Mouse (Mus musculus): ENCODE measurements around the gene Olfr9. TPM values are rescaled to one million over a fixed set of nuclear protein-coding genes. Genes with fewer than 3 reads are reported as not detected.
"Not testable (repeated sequence)": the region's sequence is repeated elsewhere in the genome, so short reads cannot be mapped to it uniquely, and the experiment has no call there.

The Olfr9 gene
- polyA plus RNA-seq, 1 experiment from 2014 or later, result not detected

- not testable (repeated sequence) for H3K9ac ChIP-seq (replicated peaks; ENCODE audit: low read length); H3K9me3 ChIP-seq (ENCODE audit: control insufficient read depth, low read length); H3K4me3 ChIP-seq (replicated peaks; ENCODE audit: low read depth, low read length); H3K27ac ChIP-seq (replicated peaks; ENCODE audit: low read depth, low read length); DNase-seq; H3K4me2 ChIP-seq (ENCODE audit: low read length); H3K4me1 ChIP-seq (ENCODE audit: control insufficient read depth, insufficient read depth, low read length); ATAC-seq (ENCODE audit: low FRiP score, low TSS enrichment); H3K27me3 ChIP-seq (ENCODE audit: control insufficient read depth, insufficient read depth, low read length); H3K36me3 ChIP-seq (ENCODE audit: control insufficient read depth, insufficient read depth, low read length)
- WGBS, result 80% methylated on average over 5 of the region's 10 CpGs
Observed at GRCm38 (mm10) chr10:128990129-128990850, 1.1 kb downstream of the Olfr9 start.

GRCm38 (mm10) chr10:128990994-128991393, 1.8 kb downstream of the Olfr9 start:
- Histone ChIP-seq H3K27ac (replicated peaks; ENCODE audit: low read depth, low read length) (no peak overlapping the region), H3K36me3 (ENCODE audit: control insufficient read depth, insufficient read depth, low read length) (no peaks in the 10 kb centered on the region), H3K9me3 (ENCODE audit: control insufficient read depth, low read length) (no peaks in the 10 kb centered on the region), H3K4me1 (ENCODE audit: control insufficient read depth, insufficient read depth, low read length) (no peaks in the 10 kb centered on the region), H3K4me3 (replicated peaks; ENCODE audit: low read depth, low read length) (no peak overlapping the region), H3K4me2 (ENCODE audit: low read length) (no peak overlapping the region), H3K9ac (replicated peaks; ENCODE audit: low read length) (no peak overlapping the region), H3K27me3 (ENCODE audit: control insufficient read depth, insufficient read depth, low read length) (no peaks in the 10 kb centered on the region)
- no peak for DNase-seq
- ATAC-seq (ENCODE audit: low FRiP score, low TSS enrichment), result no peak

GRCm38 (mm10) chr10:128995796-128996195, 6.6 kb downstream of the Olfr9 start:
- no peak overlapping the region for H3K4me2 ChIP-seq (ENCODE audit: low read length)
- 93% methylated on average over 1 of the region's 1 CpGs for WGBS
- H3K4me1 ChIP-seq (ENCODE audit: control insufficient read depth, insufficient read depth, low read length), result no peaks in the 10 kb centered on the region
- no peaks in the 10 kb centered on the region for H3K9me3 ChIP-seq (ENCODE audit: control insufficient read depth, low read length)
- no peaks in the 10 kb centered on the region for H3K36me3 ChIP-seq (ENCODE audit: control insufficient read depth, insufficient read depth, low read length)
- DNase-seq (no peak), ATAC-seq (ENCODE audit: low FRiP score, low TSS enrichment) (no peak; the same call in 1 of the 2 replicates)
- no peak overlapping the region for H3K9ac ChIP-seq (replicated peaks; ENCODE audit: low read length)
- H3K27me3 ChIP-seq (ENCODE audit: control insufficient read depth, insufficient read depth, low read length), result no peaks in the 10 kb centered on the region
- no peak overlapping the region for H3K27ac ChIP-seq (replicated peaks; ENCODE audit: low read depth, low read length)
- no peak overlapping the region for H3K4me3 ChIP-seq (replicated peaks; ENCODE audit: low read depth, low read length)

GRCm38 (mm10) chr10:128996523-128997040, 7.4 kb downstream of the Olfr9 start:
- peak; percentile 40; the same call in 1 of the 2 replicates for ATAC-seq (ENCODE audit: low FRiP score, low TSS enrichment)

GRCm38 (mm10) chr10:129004032-129004920, 15.0 kb downstream of the Olfr9 start:
- Histone ChIP-seq H3K4me1 (ENCODE audit: control insufficient read depth, insufficient read depth, low read length) (no peaks in the 10 kb centered on the region), H3K9ac (replicated peaks; ENCODE audit: low read length) (no peak overlapping the region), H3K4me2 (ENCODE audit: low read length) (no peak overlapping the region), H3K4me3 (replicated peaks; ENCODE audit: low read depth, low read length) (no peak overlapping the region), H3K9me3 (ENCODE audit: control insufficient read depth, low read length) (no peaks in the 10 kb centered on the region), H3K36me3 (ENCODE audit: control insufficient read depth, insufficient read depth, low read length) (no peaks in the 10 kb centered on the region), H3K27ac (replicated peaks; ENCODE audit: low read depth, low read length) (no peak overlapping the region), H3K27me3 (ENCODE audit: control insufficient read depth, insufficient read depth, low read length) (no peaks in the 10 kb centered on the region)
- 72% methylated on average over 14 of the region's 14 CpGs for WGBS
- no peak for ATAC-seq (ENCODE audit: low FRiP score, low TSS enrichment)
- DNase-seq, result no peak

More at GRCm38 (mm10) chr10:128996523-128997040, 7.4 kb downstream of the Olfr9 start:
- Histone ChIP-seq H3K4me3 (replicated peaks; ENCODE audit: low read depth, low read length) (no peak overlapping the region), H3K9ac (replicated peaks; ENCODE audit: low read length) (no peak overlapping the region), H3K27ac (replicated peaks; ENCODE audit: low read depth, low read length) (no peak overlapping the region), H3K4me2 (ENCODE audit: low read length) (no peak overlapping the region), H3K36me3 (ENCODE audit: control insufficient read depth, insufficient read depth, low read length) (no peaks in the 10 kb centered on the region), H3K27me3 (ENCODE audit: control insufficient read depth, insufficient read depth, low read length) (no peaks in the 10 kb centered on the region), H3K9me3 (ENCODE audit: control insufficient read depth, low read length) (no peaks in the 10 kb centered on the region), H3K4me1 (ENCODE audit: control insufficient read depth, insufficient read depth, low read length) (no peaks in the 10 kb centered on the region)
- WGBS, result 79% methylated on average over 4 of the region's 4 CpGs
- no peak for DNase-seq

- H3K4me1 ChIP-seq (ENCODE audit: control insufficient read depth, insufficient read depth, low read length), result no peaks in the 10 kb centered on the region
- DNase-seq, result no peak
- no peak within 1 kb of the TSS for H3K27ac ChIP-seq (replicated peaks; ENCODE audit: low read depth, low read length)
- no peaks in the 10 kb centered on the region for H3K27me3 ChIP-seq (ENCODE audit: control insufficient read depth, insufficient read depth, low read length)
- no peaks in the 10 kb centered on the region for H3K36me3 ChIP-seq (ENCODE audit: control insufficient read depth, insufficient read depth, low read length)
- H3K4me3 ChIP-seq (replicated peaks; ENCODE audit: low read depth, low read length), result no peak within 1 kb of the TSS
- 82% methylated on average over 2 of the region's 2 CpGs for WGBS
- no peak within 1 kb of the TSS for H3K9ac ChIP-seq (replicated peaks; ENCODE audit: low read length)
- no peak within 1 kb of the TSS for H3K4me2 ChIP-seq (ENCODE audit: low read length)
- no peak for ATAC-seq (ENCODE audit: low FRiP score, low TSS enrichment)
- H3K9me3 ChIP-seq (ENCODE audit: control insufficient read depth, low read length), result no peaks in the 10 kb centered on the region
Observed at GRCm38 (mm10) chr10:129010288-129010841, 21.1 kb downstream of the Olfr9 start, which contains the start of gene Olfr763. Gene Olfr763, plus strand, starts transcription at chr10:129010791.

- H3K36me3 ChIP-seq (ENCODE audit: control insufficient read depth, insufficient read depth, low read length); ATAC-seq (ENCODE audit: low FRiP score, low TSS enrichment); DNase-seq; H3K4me2 ChIP-seq (ENCODE audit: low read length); H3K27ac ChIP-seq (replicated peaks; ENCODE audit: low read depth, low read length); H3K4me1 ChIP-seq (ENCODE audit: control insufficient read depth, insufficient read depth, low read length); H3K4me3 ChIP-seq (replicated peaks; ENCODE audit: low read depth, low read length); H3K9me3 ChIP-seq (ENCODE audit: control insufficient read depth, low read length); H3K27me3 ChIP-seq (ENCODE audit: control insufficient read depth, insufficient read depth, low read length); H3K9ac ChIP-seq (replicated peaks; ENCODE audit: low read length): not testable (repeated sequence)
- 90% methylated on average over 2 of the region's 5 CpGs for WGBS
Observed at GRCm38 (mm10) chr10:129011511-129011910, 22.3 kb downstream of the Olfr9 start.

GRCm38 (mm10) chr10:129014477-129014876, 25.2 kb downstream of the Olfr9 start:
- ATAC-seq (ENCODE audit: low FRiP score, low TSS enrichment) (no peak), DNase-seq (no peak)
- Histone ChIP-seq H3K9ac (replicated peaks; ENCODE audit: low read length) (no peak overlapping the region), H3K4me1 (ENCODE audit: control insufficient read depth, insufficient read depth, low read length) (no peaks in the 10 kb centered on the region), H3K4me3 (replicated peaks; ENCODE audit: low read depth, low read length) (no peak overlapping the region), H3K27me3 (ENCODE audit: control insufficient read depth, insufficient read depth, low read length) (no peaks in the 10 kb centered on the region), H3K36me3 (ENCODE audit: control insufficient read depth, insufficient read depth, low read length) (no peaks in the 10 kb centered on the region), H3K27ac (replicated peaks; ENCODE audit: low read depth, low read length) (no peak overlapping the region), H3K9me3 (ENCODE audit: control insufficient read depth, low read length) (no peaks in the 10 kb centered on the region), H3K4me2 (ENCODE audit: low read length) (no peak overlapping the region)

Data from midbrain, embryonic 14.5 days (tissue).